Mouse (Mus musculus) MEL (cell line): Measurements from ENCODE around the gene Chuk. TPM values are rescaled to one million over a fixed set of nuclear protein-coding genes. Genes with fewer than 3 reads are reported as not detected.
A peak's percentile ranks its signal among the peaks of the same experiment; 100 is the strongest.

Source experiments
- DNase-seq: peaks from one replicate; pipeline ENCODE4 v3.0.0; 2011; ENCODE audit warnings: low read depth, low spot score
- H3K27ac ChIP-seq: 2 replicates; pipeline ENCODE4 v1.5.1; 2012; ENCODE audit warnings: low read depth, mild to moderate bottlenecking, control low read depth, low read length, moderate library complexity; ENCODE audit not compliant: control insufficient read depth
- H3K27me3 ChIP-seq, 2 experiments: fragments of 150-350 bp in 1 of 2; sonication (generic) in 1 of 2; 2 replicates each; pipeline ENCODE4 v1.6.1; 2012; ENCODE audit warnings: low read length in 2 of 2, mild to moderate bottlenecking in 2 of 2, improper control_type of control experiment in 1 of 2, moderate library complexity in 1 of 2; ENCODE audit not compliant: insufficient read depth in 2 of 2, control insufficient read depth in 1 of 2
- H3K36me3 ChIP-seq, 2 experiments: 2 replicates each; pipeline ENCODE4 v1.6.1; 2012 to 2014; ENCODE audit warnings: low read length in 2 of 2, improper control_type of control experiment in 1 of 2, inconsistent platforms in 1 of 2, mild to moderate bottlenecking in 1 of 2; ENCODE audit not compliant: insufficient read depth in 2 of 2, control insufficient read depth in 1 of 2
- H3K4me1 ChIP-seq, 2 experiments: fragments of 150-350 bp in 1 of 2; sonication (generic) in 1 of 2; 2 replicates each; pipeline ENCODE4 v1.6.1; 2012; ENCODE audit warnings: low read length in 2 of 2, improper control_type of control experiment in 1 of 2, mild to moderate bottlenecking in 1 of 2; ENCODE audit not compliant: insufficient read depth in 2 of 2, control insufficient read depth in 1 of 2
- H3K4me3 ChIP-seq, 2 experiments: fragments of 150-350 bp in 1 of 2; sonication (generic) in 1 of 2; 2 replicates each; pipeline ENCODE4 v1.5.1; 2012; ENCODE audit warnings: low read depth in 2 of 2, low read length in 2 of 2, mild to moderate bottlenecking in 2 of 2, moderate library complexity in 2 of 2, control low read depth in 1 of 2, improper control_type of control experiment in 1 of 2; ENCODE audit not compliant: control insufficient read depth in 1 of 2, insufficient read depth in 1 of 2
- H3K79me2 ChIP-seq: 2 replicates; pipeline ENCODE4 v1.6.1; 2012; ENCODE audit warnings: mild to moderate bottlenecking, low read length, moderate library complexity; ENCODE audit not compliant: control insufficient read depth, poor library complexity, insufficient read depth
- H3K9ac ChIP-seq: 2 replicates; pipeline ENCODE4 v1.6.1; 2012; ENCODE audit warnings: low read depth, mild to moderate bottlenecking, control low read depth, low read length, moderate library complexity; ENCODE audit not compliant: control insufficient read depth, poor library complexity, severe bottlenecking
- H3K9me3 ChIP-seq: fragments of 150-350 bp; sonication (generic); replicated peaks from 2 replicates; pipeline ENCODE4 v1.6.1; 2012; ENCODE audit warnings: mild to moderate bottlenecking, low read length, improper control_type of control experiment, moderate library complexity; ENCODE audit not compliant: insufficient read depth
- CHD2 ChIP-seq: IDR thresholded peaks from 2 replicates; pipeline ENCODE4 v1.6.1; 2011; ENCODE audit warnings: low read length, improper control_type of control experiment
- CTCF ChIP-seq, 3 experiments: IDR thresholded peaks in 2 of 3; conservative IDR thresholded peaks in 1 of 3; 2 replicates each; pipeline ENCODE4 v1.5.1; 2011 to 2012; ENCODE audit warnings: low read length in 3 of 3, low read depth in 2 of 3, mild to moderate bottlenecking in 2 of 3, improper control_type of control experiment in 1 of 3, inconsistent platforms in 1 of 3, mixed read lengths in 1 of 3, moderate library complexity in 1 of 3; ENCODE audit not compliant: control insufficient read depth in 1 of 3, insufficient read depth in 1 of 3, poor library complexity in 1 of 3, severe bottlenecking in 1 of 3
- EP300 ChIP-seq, 2 experiments: IDR thresholded peaks; 2 replicates each; pipeline ENCODE4 v1.6.1; 2011; ENCODE audit warnings: improper control_type of control experiment in 2 of 2, low read length in 2 of 2, low read depth in 1 of 2, mild to moderate bottlenecking in 1 of 2
- GABPA ChIP-seq: IDR thresholded peaks from 2 replicates; pipeline ENCODE4 v1.6.1; 2012; ENCODE audit warnings: low read depth, mild to moderate bottlenecking, inconsistent platforms, low read length, improper control_type of control experiment, moderate library complexity
- JUND ChIP-seq: IDR thresholded peaks from 2 replicates; pipeline ENCODE4 v1.6.1; 2011; ENCODE audit warnings: low read depth, mild to moderate bottlenecking, improper control_type of control experiment, low read length
- MAFK ChIP-seq: IDR thresholded peaks from 2 replicates; pipeline ENCODE4 v1.6.1; 2011; ENCODE audit warnings: low read depth, mild to moderate bottlenecking, low read length, improper control_type of control experiment, borderline replicate concordance
- MAX ChIP-seq: IDR thresholded peaks from 2 replicates; pipeline ENCODE4 v1.6.1; 2011; ENCODE audit warnings: low read length, improper control_type of control experiment
- MEF2A ChIP-seq: IDR thresholded peaks from 2 replicates; pipeline ENCODE4 v1.6.1; 2014; ENCODE audit warnings: low read depth, mild to moderate bottlenecking, inconsistent platforms, low read length, improper control_type of control experiment; ENCODE audit not compliant: poor library complexity, insufficient replicate concordance, severe bottlenecking; ENCODE audit errors: extremely low read depth
- MXI1 ChIP-seq: IDR thresholded peaks from 2 replicates; pipeline ENCODE4 v1.6.1; 2011; ENCODE audit warnings: mild to moderate bottlenecking, low read depth, low read length, improper control_type of control experiment
- MYC ChIP-seq: IDR thresholded peaks from 2 replicates; pipeline ENCODE4 v1.6.1; 2011; ENCODE audit warnings: low read depth, mild to moderate bottlenecking, low read length, improper control_type of control experiment, moderate library complexity
- NELFE ChIP-seq: IDR thresholded peaks from 2 replicates; pipeline ENCODE4 v1.6.1; 2011; ENCODE audit warnings: low read depth, low read length, improper control_type of control experiment
- NRF1 ChIP-seq: IDR thresholded peaks from 2 replicates; pipeline ENCODE4 v1.6.1; 2014; ENCODE audit warnings: low read depth, mild to moderate bottlenecking, inconsistent platforms, low read length, improper control_type of control experiment, moderate library complexity; ENCODE audit not compliant: poor library complexity, insufficient read depth, severe bottlenecking
- POLR2AphosphoS2 ChIP-seq: IDR thresholded peaks from 2 replicates; pipeline ENCODE4 v1.6.1; 2011; ENCODE audit warnings: low read length, improper control_type of control experiment
- SIN3A ChIP-seq: IDR thresholded peaks from 2 replicates; pipeline ENCODE4 v1.6.1; 2012; ENCODE audit warnings: low read length, improper control_type of control experiment, inconsistent platforms
- UBTF ChIP-seq: IDR thresholded peaks from 2 replicates; pipeline ENCODE4 v1.6.1; 2012; ENCODE audit warnings: low read depth, mild to moderate bottlenecking, inconsistent platforms, low read length, improper control_type of control experiment, moderate library complexity, borderline replicate concordance; ENCODE audit not compliant: insufficient read depth
- USF1 ChIP-seq: IDR thresholded peaks from 2 replicates; pipeline ENCODE4 v1.6.1; 2014; ENCODE audit warnings: low read depth, mild to moderate bottlenecking, inconsistent platforms, low read length, improper control_type of control experiment, moderate library complexity
- USF2 ChIP-seq, 2 experiments: IDR thresholded peaks; 2 replicates each; pipeline ENCODE4 v1.6.1; 2011 to 2012; ENCODE audit warnings: improper control_type of control experiment in 2 of 2, low read length in 2 of 2, borderline replicate concordance in 1 of 2, inconsistent platforms in 1 of 2, low read depth in 1 of 2, mild to moderate bottlenecking in 1 of 2; ENCODE audit not compliant: insufficient read depth in 1 of 2
- ZC3H11A ChIP-seq: IDR thresholded peaks from 2 replicates; pipeline ENCODE4 v1.6.1; 2012; ENCODE audit warnings: low read depth, mild to moderate bottlenecking, inconsistent platforms, low read length, improper control_type of control experiment
- ZMIZ1 ChIP-seq: IDR thresholded peaks from 2 replicates; pipeline ENCODE4 v1.6.1; 2012; ENCODE audit warnings: low read depth, mild to moderate bottlenecking, inconsistent platforms, low read length, improper control_type of control experiment, moderate library complexity
- polyA plus RNA-seq, 2 experiments: library from polyadenylated mRNA; stranded (reverse) in 1 of 2; unstranded in 1 of 2; fragments of >175 nt in 1 of 2; fragments of >200 nt in 1 of 2; gene quantifications; 2 replicates each; pipeline versions ENCODE4 v1.2.1 to v1.2.4; 2012; ENCODE audit warnings: low replicate concordance in 2 of 2, low read depth in 1 of 2; ENCODE audit not compliant: insufficient read length in 2 of 2, insufficient read depth in 1 of 2, missing spikeins in 1 of 2
- total RNA-seq: library from RNA; depleted of rRNA; stranded (reverse); fragments of 300-350 nt; gene quantifications from 2 replicates; pipeline ENCODE4 v1.2.3, GENCODE M21; 2012

The Chuk gene
- total and polyA plus RNA-seq, 3 experiments: 50.5 to 463 (median 58.3) TPM

GRCm38 (mm10) chr19:44042121-44042520 lies 65.2 kb downstream of the Chuk start:
- Histone ChIP-seq H3K27ac (no peak overlapping the region), H3K9ac (no peak overlapping the region), H3K36me3 (peaks cover 9 to 53% of the 10 kb centered on the region in 2 experiments), H3K4me3 (no peak overlapping the region), H3K9me3 (no peaks in the 10 kb centered on the region), H3K79me2 (no peaks in the 10 kb centered on the region), H3K27me3 (no peaks in the 10 kb centered on the region), H3K4me1 (peaks cover 4% of the 10 kb centered on the region in 2 experiments; a peak in 3 of 4 replicates)
- no peak for TF ChIP-seq POLR2AphosphoS2
- no peak for DNase-seq

DNA sequence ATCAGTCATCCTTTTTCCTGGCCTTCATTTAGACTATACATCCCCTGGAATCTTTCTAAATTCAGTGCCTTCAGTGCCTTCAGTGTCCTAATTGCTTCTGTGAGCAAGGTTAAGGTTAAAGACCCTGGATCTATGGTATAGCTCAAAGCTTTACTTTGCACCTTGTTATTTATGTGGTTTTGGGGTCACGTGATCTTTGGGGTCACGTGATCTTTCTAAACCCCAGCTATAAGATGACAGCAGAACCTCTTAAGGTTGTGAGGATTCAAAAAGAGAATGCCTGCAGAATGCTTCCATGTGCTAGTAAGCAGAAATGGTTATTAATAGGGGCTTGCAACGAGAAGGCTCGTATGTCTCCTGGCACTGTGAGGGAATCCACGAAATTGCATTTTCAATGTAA lies 73.9 kb downstream of the Chuk start:
- TF ChIP-seq NELFE (no peak), MEF2A (no peak), EP300 (IDR thresholded peaks at IDR 0.05; ENCODE audit: low read depth in 1 of 2, low read length in 2 of 2) (no peak), CHD2 (no peak), UBTF (no peak), MAX (no peak), NRF1 (no peak), POLR2AphosphoS2 (peak; percentile 72; the same call in 1 of the 2 replicates), USF1 (peak; percentile 74), SIN3A (no peak), ZMIZ1 (no peak), ZC3H11A (no peak), JUND (no peak), USF2 (IDR thresholded peaks at IDR 0.05; ENCODE audit: borderline replicate concordance in 1 of 2, insufficient read depth in 1 of 2, low read depth in 1 of 2, low read length in 2 of 2) (0 out of 4 replicates have a peak, but pooled peaks of 1 of the 2 experiments have one; percentile 28), CTCF (IDR thresholded peaks at IDR 0.05 in 2 of 3, conservative IDR thresholded peaks at IDR 0.05 in 1 of 3; ENCODE audit: control insufficient read depth in 1 of 3, insufficient read depth in 1 of 3, low read depth in 2 of 3, low read length in 3 of 3, poor library complexity in 1 of 3, severe bottlenecking in 1 of 3) (no peak), MYC (no peak), MAFK (no peak), MXI1 (no peak), GABPA (no peak)
- no peaks in the 10 kb centered on the region for H3K79me2 ChIP-seq

More for the DNA sequence above, 73.9 kb downstream of the Chuk start:
- no peak for DNase-seq
- no peaks in the 10 kb centered on the region for H3K4me1 ChIP-seq
- H3K36me3 ChIP-seq: peaks cover 0 to 22% of the 10 kb centered on the region in 2 experiments; a peak in 2 of 4 replicates
- no peaks in the 10 kb centered on the region for H3K27me3 ChIP-seq
- H3K4me3 ChIP-seq: no peak overlapping the region
- H3K27ac ChIP-seq: no peak overlapping the region
- H3K9ac ChIP-seq: no peak overlapping the region
- no peaks in the 10 kb centered on the region for H3K9me3 ChIP-seq
